Mouse (Mus musculus): Measurements from ENCODE around the gene Mrfap1. TPM values are rescaled to one million over a fixed set of nuclear protein-coding genes. Genes with fewer than 3 reads are reported as not detected.

Gene Mrfap1
- polyA plus RNA-seq, 1 experiment, result 47.5 TPM

- Histone ChIP-seq H3K4me1 (ENCODE audit: control insufficient read depth, insufficient read depth, insufficient read length) (no peaks in the 10 kb centered on the region; the same call in 1 of the 2 replicates), H3K36me3 (ENCODE audit: control insufficient read depth, insufficient read depth, low read length) (peaks cover 1% of the 10 kb centered on the region; the same call in 1 of the 2 replicates), H3K27me3 (ENCODE audit: control insufficient read depth, insufficient read depth, low read length) (no peaks in the 10 kb centered on the region), H3K27ac (ENCODE audit: insufficient read depth, low read length) (no peak overlapping the region), H3K4me3 (ENCODE audit: extremely low read depth, insufficient read depth, insufficient read length) (no peak overlapping the region)
- DNase-seq (ENCODE audit: low read depth in 1 of 2, low spot score in 2 of 2), result no peak
- 53% methylated on average over 9 of the region's 9 CpGs for WGBS
- TF ChIP-seq POLR2A (IDR thresholded peaks at IDR 0.05; ENCODE audit: low read depth, low read length), result no peak
- TF ChIP-seq CTCF (IDR thresholded peaks at IDR 0.05; ENCODE audit: extremely low read depth, insufficient read depth, insufficient read length, insufficient replicate concordance), result no peak
Observed at GRCm38 (mm10) chr5:36791861-36792260, 4.7 kb downstream of the Mrfap1 start.

GRCm38 (mm10) chr5:36786052-36786451, 10.5 kb downstream of the Mrfap1 start:
- 94% methylated on average over 5 of the region's 5 CpGs for WGBS
- no peak overlapping the region for H3K4me3 ChIP-seq (ENCODE audit: extremely low read depth, insufficient read depth, insufficient read length)
- no peaks in the 10 kb centered on the region for H3K36me3 ChIP-seq (ENCODE audit: control insufficient read depth, insufficient read depth, low read length)
- no peaks in the 10 kb centered on the region for H3K27me3 ChIP-seq (ENCODE audit: control insufficient read depth, insufficient read depth, low read length)
- no peak for DNase-seq (ENCODE audit: low read depth in 1 of 2, low spot score in 2 of 2)
- no peaks in the 10 kb centered on the region for H3K4me1 ChIP-seq (ENCODE audit: control insufficient read depth, insufficient read depth, insufficient read length)
- TF ChIP-seq CTCF (IDR thresholded peaks at IDR 0.05; ENCODE audit: extremely low read depth, insufficient read depth, insufficient read length, insufficient replicate concordance) (no peak), POLR2A (IDR thresholded peaks at IDR 0.05; ENCODE audit: low read depth, low read length) (no peak)
- H3K27ac ChIP-seq (ENCODE audit: insufficient read depth, low read length), result no peak overlapping the region

GRCm38 (mm10) chr5:36779512-36779911, 17.1 kb downstream of the Mrfap1 start:
- no peak for DNase-seq (ENCODE audit: low read depth in 1 of 2, low spot score in 2 of 2)
- WGBS, result 86% methylated on average over 2 of the region's 2 CpGs
- H3K27ac ChIP-seq (ENCODE audit: insufficient read depth, low read length), result no peak overlapping the region
- TF ChIP-seq CTCF (IDR thresholded peaks at IDR 0.05; ENCODE audit: extremely low read depth, insufficient read depth, insufficient read length, insufficient replicate concordance) (no peak), POLR2A (IDR thresholded peaks at IDR 0.05; ENCODE audit: low read depth, low read length) (no peak)
- no peaks in the 10 kb centered on the region for H3K4me1 ChIP-seq (ENCODE audit: control insufficient read depth, insufficient read depth, insufficient read length)
- no peaks in the 10 kb centered on the region for H3K36me3 ChIP-seq (ENCODE audit: control insufficient read depth, insufficient read depth, low read length)
- no peaks in the 10 kb centered on the region for H3K27me3 ChIP-seq (ENCODE audit: control insufficient read depth, insufficient read depth, low read length)
- H3K4me3 ChIP-seq (ENCODE audit: extremely low read depth, insufficient read depth, insufficient read length), result no peak overlapping the region

GRCm38 (mm10) chr5:36778901-36779300, 17.7 kb downstream of the Mrfap1 start:
- Histone ChIP-seq H3K36me3 (ENCODE audit: control insufficient read depth, insufficient read depth, low read length) (no peaks in the 10 kb centered on the region), H3K4me1 (ENCODE audit: control insufficient read depth, insufficient read depth, insufficient read length) (no peaks in the 10 kb centered on the region), H3K4me3 (ENCODE audit: extremely low read depth, insufficient read depth, insufficient read length) (no peak overlapping the region), H3K27me3 (ENCODE audit: control insufficient read depth, insufficient read depth, low read length) (no peaks in the 10 kb centered on the region), H3K27ac (ENCODE audit: insufficient read depth, low read length) (no peak overlapping the region)
- no peak for TF ChIP-seq CTCF (IDR thresholded peaks at IDR 0.05; ENCODE audit: extremely low read depth, insufficient read depth, insufficient read length, insufficient replicate concordance)
- no peak for TF ChIP-seq POLR2A (IDR thresholded peaks at IDR 0.05; ENCODE audit: low read depth, low read length)
- no peak for DNase-seq (ENCODE audit: low read depth in 1 of 2, low spot score in 2 of 2)
- WGBS, result 97% methylated on average over 1 of the region's 2 CpGs

GRCm38 (mm10) chr5:36777186-36777585, 19.4 kb downstream of the Mrfap1 start:
- TF ChIP-seq CTCF (IDR thresholded peaks at IDR 0.05; ENCODE audit: extremely low read depth, insufficient read depth, insufficient read length, insufficient replicate concordance), result no peak
- TF ChIP-seq POLR2A (IDR thresholded peaks at IDR 0.05; ENCODE audit: low read depth, low read length), result no peak
- WGBS, result 13% methylated on average over 2 of the region's 2 CpGs
- no peak overlapping the region for H3K27ac ChIP-seq (ENCODE audit: insufficient read depth, low read length)
- H3K4me3 ChIP-seq (ENCODE audit: extremely low read depth, insufficient read depth, insufficient read length), result no peak overlapping the region
- no peaks in the 10 kb centered on the region for H3K4me1 ChIP-seq (ENCODE audit: control insufficient read depth, insufficient read depth, insufficient read length)
- no peaks in the 10 kb centered on the region for H3K36me3 ChIP-seq (ENCODE audit: control insufficient read depth, insufficient read depth, low read length)
- H3K27me3 ChIP-seq (ENCODE audit: control insufficient read depth, insufficient read depth, low read length), result no peaks in the 10 kb centered on the region
- no peak for DNase-seq (ENCODE audit: low read depth in 1 of 2, low spot score in 2 of 2)

- TF ChIP-seq POLR2A (IDR thresholded peaks at IDR 0.05; ENCODE audit: low read depth, low read length), result no peak
- TF ChIP-seq CTCF (IDR thresholded peaks at IDR 0.05; ENCODE audit: extremely low read depth, insufficient read depth, insufficient read length, insufficient replicate concordance), result no peak
- Histone ChIP-seq H3K36me3 (ENCODE audit: control insufficient read depth, insufficient read depth, low read length) (no peaks in the 10 kb centered on the region), H3K27ac (ENCODE audit: insufficient read depth, low read length) (no peak overlapping the region), H3K4me3 (ENCODE audit: extremely low read depth, insufficient read depth, insufficient read length) (no peak overlapping the region), H3K4me1 (ENCODE audit: control insufficient read depth, insufficient read depth, insufficient read length) (no peaks in the 10 kb centered on the region), H3K27me3 (ENCODE audit: control insufficient read depth, insufficient read depth, low read length) (no peaks in the 10 kb centered on the region)
- 79% methylated on average over 9 of the region's 9 CpGs for WGBS
- DNase-seq (ENCODE audit: low read depth in 1 of 2, low spot score in 2 of 2), result no peak
Observed at GRCm38 (mm10) chr5:36776021-36776575, 20.5 kb downstream of the Mrfap1 start.

GRCm38 (mm10) chr5:36775317-36775716, 21.3 kb downstream of the Mrfap1 start:
- no peaks in the 10 kb centered on the region for H3K27me3 ChIP-seq (ENCODE audit: control insufficient read depth, insufficient read depth, low read length)
- no peaks in the 10 kb centered on the region for H3K36me3 ChIP-seq (ENCODE audit: control insufficient read depth, insufficient read depth, low read length)
- TF ChIP-seq CTCF (IDR thresholded peaks at IDR 0.05; ENCODE audit: extremely low read depth, insufficient read depth, insufficient read length, insufficient replicate concordance) (no peak), POLR2A (IDR thresholded peaks at IDR 0.05; ENCODE audit: low read depth, low read length) (no peak)
- H3K27ac ChIP-seq (ENCODE audit: insufficient read depth, low read length), result no peak overlapping the region
- H3K4me3 ChIP-seq (ENCODE audit: extremely low read depth, insufficient read depth, insufficient read length), result no peak overlapping the region
- DNase-seq (ENCODE audit: low read depth in 1 of 2, low spot score in 2 of 2), result no peak
- H3K4me1 ChIP-seq (ENCODE audit: control insufficient read depth, insufficient read depth, insufficient read length), result no peaks in the 10 kb centered on the region
- WGBS, result 88% methylated on average over 2 of the region's 2 CpGs

Measured in spleen, adult 2 months (tissue).